Mouse (Mus musculus): ENCODE measurements around the gene Grin2a.

Grin2a gene

DNA sequence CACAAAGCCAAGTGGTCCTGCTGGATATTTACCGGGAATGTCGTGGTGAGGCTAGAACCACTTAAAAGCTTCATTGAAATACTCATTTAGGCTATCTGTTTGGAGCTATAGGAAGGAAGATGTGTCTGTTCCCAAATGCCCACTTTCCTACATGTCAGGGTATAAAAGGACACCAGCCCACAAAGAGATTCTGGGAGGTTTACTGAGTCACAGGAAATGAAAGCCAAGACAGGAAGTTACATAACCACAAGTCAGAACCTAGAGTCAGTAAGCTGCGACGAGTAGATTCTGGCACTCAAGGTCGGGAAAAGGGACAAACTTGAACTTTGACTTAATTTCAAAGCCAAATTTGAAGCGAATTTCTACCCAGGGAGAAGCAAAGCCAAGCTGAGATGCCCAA, 30.9 kb downstream of the Grin2a start:
- no peak for DNase-seq (ENCODE audit: low spot score)

- no peak for DNase-seq (ENCODE audit: low spot score)
These were observed 32.9 kb downstream of the Grin2a start for GRCm38 (mm10) chr16:9962482-9962881.

- no peak for DNase-seq (ENCODE audit: low spot score)
These were observed 36.0 kb downstream of the Grin2a start for GRCm38 (mm10) chr16:9959340-9959739.

DNA sequence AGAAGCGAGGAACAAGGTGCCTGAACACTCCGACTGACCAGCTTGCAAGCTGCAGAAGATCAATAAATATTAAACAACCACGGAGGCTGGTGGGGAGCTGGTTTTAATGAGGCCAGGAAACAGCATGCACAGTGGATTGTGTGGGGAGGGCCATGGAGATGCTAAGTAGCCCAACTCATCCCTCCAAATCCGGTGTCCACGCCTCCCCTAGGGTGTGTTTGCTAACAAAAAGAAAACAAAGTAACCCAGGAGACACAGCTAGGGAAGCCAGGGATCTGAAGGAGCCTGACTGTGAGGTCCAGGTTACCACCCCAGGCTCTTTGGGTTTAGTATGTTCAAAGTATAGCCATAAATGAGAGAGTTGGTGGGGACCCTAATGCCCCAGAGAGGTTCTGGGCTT, 41.1 kb downstream of the Grin2a start:
- no peak for DNase-seq (ENCODE audit: low spot score)

GRCm38 (mm10) chr16:9953396-9953831, 41.9 kb downstream of the Grin2a start:
- DNase-seq (ENCODE audit: low spot score): no peak

DNA sequence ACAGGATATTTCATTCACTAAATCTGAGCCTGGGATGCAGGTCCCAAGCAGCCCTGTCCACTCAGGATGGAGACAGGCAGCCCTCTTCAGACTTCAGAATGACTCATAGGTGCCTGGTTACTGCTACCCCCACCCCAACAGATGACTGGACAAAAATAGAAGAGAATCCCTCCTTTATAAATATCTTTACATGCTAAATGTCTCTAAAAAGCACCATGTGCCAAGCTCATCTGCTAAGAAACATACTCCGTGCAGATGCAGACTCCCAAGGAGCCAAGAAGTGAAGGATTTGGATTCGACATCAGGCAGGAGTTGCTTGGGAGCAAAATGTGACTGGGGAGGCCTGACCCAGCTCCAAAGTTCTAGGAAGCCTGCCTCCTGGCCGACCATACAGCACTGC, 46.1 kb downstream of the Grin2a start:
- no peak for DNase-seq (ENCODE audit: low spot score)

- DNase-seq (ENCODE audit: low spot score): no peak
These were observed 47.9 kb downstream of the Grin2a start for GRCm38 (mm10) chr16:9947430-9947829.

- no peak for DNase-seq (ENCODE audit: low spot score)
These were observed 50.5 kb downstream of the Grin2a start for GRCm38 (mm10) chr16:9944836-9945235.

DNA sequence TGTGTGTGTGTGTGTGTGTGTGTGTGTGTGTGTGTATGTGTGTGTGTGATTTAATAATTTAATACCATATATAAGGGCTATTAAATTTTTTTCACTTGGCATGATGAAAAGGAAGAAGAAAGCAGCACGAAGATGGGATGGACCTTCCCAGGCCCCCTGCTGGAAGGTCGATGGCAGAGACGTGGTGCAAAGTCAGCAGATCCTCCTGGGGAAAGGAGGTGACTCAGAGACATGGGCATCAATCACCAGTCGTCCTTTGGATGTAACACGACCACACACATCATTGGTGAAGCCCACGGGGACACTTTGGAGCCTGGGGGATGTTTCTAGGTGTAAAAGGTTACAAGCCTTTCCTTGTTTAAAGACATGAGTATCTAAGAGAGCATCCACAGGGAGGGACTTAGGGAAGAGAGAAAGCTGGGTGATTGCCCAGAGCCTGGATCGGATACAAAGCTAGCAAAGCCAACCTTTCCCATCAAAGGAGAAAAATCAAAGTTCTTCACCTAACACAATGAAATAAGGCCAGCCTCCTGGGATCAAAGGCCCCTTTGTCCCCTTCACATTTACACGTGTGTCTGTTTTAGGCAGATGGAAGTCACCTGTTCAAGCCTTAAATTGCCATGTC, 53.9 kb downstream of the Grin2a start:
- DNase-seq (ENCODE audit: low spot score): no peak

DNA sequence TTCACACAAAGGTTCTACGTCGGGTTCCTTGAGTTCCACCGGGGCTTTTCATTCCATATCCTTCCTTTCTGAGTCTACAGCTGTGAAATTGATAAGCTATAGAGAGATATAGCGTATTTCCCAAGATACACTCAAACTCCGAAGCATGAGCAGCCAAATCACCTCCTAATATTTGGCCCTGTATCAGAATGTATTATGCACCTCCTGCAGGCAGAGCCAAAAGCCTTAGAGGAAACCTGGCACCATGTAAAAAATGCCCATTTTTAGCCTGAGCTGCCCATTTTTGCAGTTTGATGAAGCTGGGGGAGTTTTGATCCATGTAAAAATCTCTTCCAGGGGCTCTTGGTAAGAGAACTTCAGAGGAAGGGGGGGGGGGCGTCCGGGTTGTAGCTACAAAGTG, 54.6 kb downstream of the Grin2a start:
- no peak for DNase-seq (ENCODE audit: low spot score)

GRCm38 (mm10) chr16:9910672-9911071, 84.7 kb downstream of the Grin2a start:
- DNase-seq (ENCODE audit: low spot score): no peak

DNA sequence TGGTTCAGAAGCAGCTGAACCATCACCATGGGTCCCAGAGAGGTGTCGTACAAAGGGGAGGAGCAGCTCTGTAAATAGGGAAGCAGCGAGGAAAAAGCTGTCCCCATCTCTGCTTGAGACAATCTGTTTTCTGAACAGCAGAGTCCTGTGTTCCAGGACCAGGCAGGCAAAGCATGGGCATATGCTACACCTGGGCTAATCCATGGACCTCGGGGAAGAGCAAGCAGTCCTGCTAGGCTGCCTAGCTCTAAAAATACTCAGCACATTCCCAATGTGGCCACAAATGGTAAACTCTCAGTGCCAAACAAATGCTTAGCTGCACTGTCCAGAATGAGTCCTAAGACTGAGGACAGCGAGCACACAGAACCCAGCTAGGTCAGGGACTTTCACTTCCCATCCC, 86.1 kb downstream of the Grin2a start:
- no peak for DNase-seq (ENCODE audit: low spot score)

GRCm38 (mm10) chr16:9904443-9904842, 90.9 kb downstream of the Grin2a start:
- DNase-seq (ENCODE audit: low spot score): no peak

DNA sequence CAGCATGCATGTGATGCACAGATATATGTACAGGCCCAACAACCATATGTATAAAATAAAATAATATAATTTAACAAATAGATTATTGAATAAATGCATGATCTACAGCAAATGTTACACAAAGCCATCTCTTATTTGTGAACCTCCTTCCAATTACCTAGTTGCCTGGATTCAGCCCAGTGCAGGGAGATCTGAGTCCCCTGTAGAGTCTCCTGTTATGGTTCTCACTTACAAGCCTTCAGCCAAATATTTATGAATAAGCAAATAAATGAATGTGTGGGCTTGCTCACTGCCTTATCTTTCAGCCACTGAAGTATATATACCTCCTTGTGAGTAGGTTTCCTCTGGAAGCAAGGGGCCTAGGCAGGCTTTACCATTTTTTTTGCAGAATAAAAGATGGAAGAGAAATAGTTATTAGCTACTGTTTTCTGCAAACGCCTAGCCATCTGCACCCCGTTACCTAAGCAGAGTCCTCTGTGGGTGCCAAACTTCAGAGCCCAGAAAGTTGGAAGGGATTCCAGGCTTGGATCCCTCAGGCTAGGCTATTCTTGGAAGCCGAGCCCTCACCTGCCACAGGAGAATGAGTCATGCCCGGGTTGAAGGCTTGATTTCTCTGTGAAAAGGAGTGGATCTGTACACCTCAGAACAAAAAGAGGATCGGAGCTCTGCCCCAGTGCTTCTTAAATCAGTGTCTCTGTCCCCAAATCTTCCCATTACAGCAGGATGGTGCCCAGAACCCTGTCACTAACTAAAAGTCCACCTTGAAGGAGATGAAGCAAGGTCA, 92.5 kb downstream of the Grin2a start:
- no peak for DNase-seq (ENCODE audit: low spot score)

GRCm38 (mm10) chr16:9901433-9901832, 93.9 kb downstream of the Grin2a start:
- no peak for DNase-seq (ENCODE audit: low spot score)

DNA sequence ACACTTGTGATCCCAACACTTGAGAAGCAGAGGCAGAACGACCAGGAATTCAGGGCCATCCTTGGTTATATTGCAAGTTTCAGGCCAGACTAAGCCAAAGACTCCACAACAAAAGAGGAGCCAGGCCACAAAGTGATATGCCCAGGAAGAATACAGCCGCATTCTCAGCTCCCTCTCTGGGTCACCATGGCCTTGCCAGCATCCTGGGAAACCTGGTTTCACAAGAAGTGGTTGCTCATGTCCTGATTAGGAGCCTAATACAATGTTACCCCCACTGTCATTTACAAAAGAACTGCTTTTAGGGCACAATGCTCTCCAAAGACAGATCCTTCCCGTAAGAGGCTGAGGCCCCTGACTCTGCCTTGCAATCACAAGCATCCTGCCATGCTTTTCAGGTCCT, 94.4 kb downstream of the Grin2a start:
- DNase-seq (ENCODE audit: low spot score): no peak

GRCm38 (mm10) chr16:9900196-9900595, 95.2 kb downstream of the Grin2a start:
- DNase-seq (ENCODE audit: low spot score): no peak

GRCm38 (mm10) chr16:9899176-9899575, 96.2 kb downstream of the Grin2a start:
- no peak for DNase-seq (ENCODE audit: low spot score)

DNA sequence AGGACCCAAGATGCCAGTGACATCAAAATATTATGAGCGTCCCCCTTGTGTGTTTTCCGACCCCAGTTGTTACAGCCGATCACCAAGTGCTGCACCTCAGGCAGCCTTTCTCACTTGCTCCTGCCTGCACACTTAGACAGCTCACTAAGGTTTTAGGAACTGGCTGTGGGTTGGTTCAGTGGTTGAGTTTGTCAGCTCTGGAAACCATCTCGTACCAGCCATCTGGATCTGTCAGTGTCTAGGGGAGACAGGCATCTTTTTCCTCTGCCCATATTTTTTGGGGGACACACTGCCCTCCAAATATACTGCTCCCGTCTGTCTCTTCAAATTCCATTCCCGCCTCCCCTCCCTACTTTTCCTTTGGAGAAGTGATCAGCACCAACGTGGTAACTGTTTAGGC, 99.8 kb downstream of the Grin2a start:
- DNase-seq (ENCODE audit: low spot score): no peak

- DNase-seq (ENCODE audit: low spot score): no peak
These were observed 109.2 kb downstream of the Grin2a start for GRCm38 (mm10) chr16:9886155-9886554.

DNA sequence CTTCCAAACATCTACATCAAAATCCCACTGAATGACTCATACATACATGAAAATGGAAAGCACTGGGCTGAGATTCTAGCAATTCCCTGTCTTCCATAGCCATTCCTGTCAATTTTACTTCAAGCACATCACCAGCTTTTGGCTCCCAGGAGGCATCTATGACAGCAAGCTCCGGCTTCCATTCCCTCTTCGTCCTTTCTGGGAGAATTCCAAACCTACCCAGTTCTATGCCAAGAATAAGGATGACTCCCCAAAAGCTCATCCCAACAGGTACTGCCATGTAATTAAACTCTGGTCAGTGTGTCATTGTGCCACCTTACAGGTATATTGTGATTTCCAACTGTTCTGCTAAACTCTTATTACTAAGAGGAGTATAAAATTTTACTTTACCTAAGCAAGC, 111.2 kb downstream of the Grin2a start:
- no peak for DNase-seq (ENCODE audit: low spot score)

- no peak for DNase-seq (ENCODE audit: low spot score)
These were observed 112.9 kb downstream of the Grin2a start for GRCm38 (mm10) chr16:9882420-9882819.

DNA sequence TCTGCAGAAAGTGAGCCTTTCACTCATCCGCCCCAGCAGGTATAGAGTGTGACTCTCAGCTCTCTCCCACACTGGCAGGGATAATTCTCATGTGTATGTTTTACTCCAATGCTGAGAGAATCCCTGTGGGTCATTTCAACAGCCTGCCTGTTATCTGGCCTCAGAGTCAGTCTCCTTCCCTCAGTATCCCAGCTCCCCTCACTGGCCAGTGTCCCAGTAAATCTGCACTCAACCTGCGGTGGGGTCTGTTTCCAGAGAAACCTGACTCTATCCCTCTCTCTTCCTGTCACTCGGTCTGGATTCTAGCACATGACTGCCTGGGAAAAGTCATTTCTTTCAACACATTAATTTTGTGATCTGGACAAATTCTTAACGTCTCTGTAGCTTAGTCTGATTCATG, 122.4 kb downstream of the Grin2a start:
- no peak for DNase-seq (ENCODE audit: low spot score)

DNA sequence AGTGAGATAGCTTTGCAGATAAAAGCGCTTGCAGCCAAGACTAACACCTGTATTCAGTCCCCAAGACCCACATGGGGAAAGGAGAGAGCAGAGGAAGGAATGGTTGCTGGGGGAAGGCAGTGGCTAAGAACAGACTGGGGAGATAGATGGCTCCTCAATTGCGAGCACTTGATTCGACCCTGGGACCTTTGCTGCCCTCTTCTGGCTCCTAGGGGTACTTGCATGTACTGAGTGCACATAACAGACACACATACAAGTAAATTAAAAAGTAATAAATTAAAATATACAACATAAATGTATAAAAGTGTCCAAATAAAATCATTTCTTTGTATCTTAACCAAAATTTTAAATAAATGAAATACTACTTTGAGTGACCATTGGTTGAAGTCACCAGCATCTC, 129.7 kb downstream of the Grin2a start:
- DNase-seq (ENCODE audit: low spot score): no peak
